Mouse (Mus musculus) ES-E14 (cell line): ENCODE measurements around the gene Rictor. TPM values are rescaled to one million over a fixed set of nuclear protein-coding genes. Genes with fewer than 3 reads are reported as not detected.

Source experiments
- DNase-seq: peaks from one replicate; pipeline ENCODE4 v3.0.0-alpha.2; 2013; ENCODE audit warnings: low read depth, low spot score
- H3K27ac ChIP-seq: 2 replicates; pipeline ENCODE4 v1.5.1; 2012; ENCODE audit warnings: low read depth, mild to moderate bottlenecking, low read length, moderate library complexity, mixed read lengths; ENCODE audit not compliant: poor library complexity, insufficient read depth, severe bottlenecking
- H3K36me3 ChIP-seq: 2 replicates; pipeline ENCODE4 v1.6.1; 2012; ENCODE audit warnings: mild to moderate bottlenecking, low read length, moderate library complexity, mixed read lengths; ENCODE audit not compliant: control insufficient read depth, poor library complexity, insufficient read depth, severe bottlenecking
- H3K4me1 ChIP-seq, 2 experiments: fragments of 150-350 bp in 1 of 2; sonication (generic) in 1 of 2; 2 replicates each; pipeline ENCODE4 v1.6.1; 2012; ENCODE audit warnings: low read length in 2 of 2, mild to moderate bottlenecking in 1 of 2, mixed read lengths in 1 of 2; ENCODE audit not compliant: control insufficient read depth in 2 of 2, insufficient read depth in 2 of 2, poor library complexity in 1 of 2
- H3K4me3 ChIP-seq, 2 experiments: fragments of 150-350 bp in 1 of 2; sonication (generic) in 1 of 2; 2 replicates each; pipeline ENCODE4 v1.5.1; 2012; ENCODE audit warnings: low read length in 2 of 2, low read depth in 1 of 2, mild to moderate bottlenecking in 1 of 2, mixed read lengths in 1 of 2; ENCODE audit not compliant: insufficient read depth in 1 of 2, poor library complexity in 1 of 2, severe bottlenecking in 1 of 2
- H3K9ac ChIP-seq: 2 replicates; pipeline ENCODE4 v1.6.1; 2012; ENCODE audit warnings: low read depth, mild to moderate bottlenecking, low read length, mixed read lengths; ENCODE audit not compliant: poor library complexity, insufficient read depth, severe bottlenecking
- H3K9me3 ChIP-seq: fragments of 150-350 bp; sonication (generic); 2 replicates; pipeline ENCODE4 v1.6.1; 2012; ENCODE audit warnings: low read depth, mild to moderate bottlenecking, low read length; ENCODE audit not compliant: control insufficient read depth, insufficient read depth
- CHD2 ChIP-seq: IDR thresholded peaks from 2 replicates; pipeline ENCODE4 v1.6.1; 2014; ENCODE audit warnings: mild to moderate bottlenecking, low read depth, low read length, inconsistent platforms
- HCFC1 ChIP-seq: IDR thresholded peaks from 2 replicates; pipeline ENCODE4 v1.6.1; 2012; ENCODE audit warnings: low read length, inconsistent platforms, borderline replicate concordance; ENCODE audit not compliant: insufficient read depth
- MAFK ChIP-seq: IDR thresholded peaks from 2 replicates; pipeline ENCODE4 v1.6.1; 2014; ENCODE audit warnings: mild to moderate bottlenecking, low read depth, low read length, inconsistent platforms; ENCODE audit not compliant: insufficient read depth
- ZC3H11A ChIP-seq: IDR thresholded peaks from 2 replicates; pipeline ENCODE4 v1.6.1; 2012; ENCODE audit warnings: low read depth, mild to moderate bottlenecking, inconsistent platforms, low read length, borderline replicate concordance
- ZNF384 ChIP-seq: IDR thresholded peaks from 2 replicates; pipeline ENCODE4 v1.6.1; 2012; ENCODE audit warnings: low read depth, low read length, inconsistent platforms
- in situ Hi-C, 2 experiments: fragments of 600-800 bp; cut with MboI; formaldehyde crosslinking; loops; one replicate each; pipeline ENCODE4 v1.15.1; 2025; ENCODE audit warnings: low sequenced_read_pairs in 2 of 2, inconsistent platforms in 1 of 2; ENCODE audit not compliant: unreplicated experiment in 2 of 2
- total RNA-seq: library from RNA; depleted of rRNA; stranded (reverse); fragments of 300-350 nt; gene quantifications from 2 replicates; pipeline ENCODE4 v1.2.3, GENCODE M21; 2012

The Rictor gene
- total RNA-seq, 1 experiment = 29.5 TPM

GRCm38 (mm10) chr15:6708526-6709441, 605 bp downstream of the Rictor start:
- no peak for DNase-seq
- Histone ChIP-seq H3K9ac (peak overlapping the region; percentile 100), H3K4me1 (peaks cover 1 to 3% of the 10 kb centered on the region in 2 experiments; a peak in 1 of 4 replicates), H3K36me3 (no peaks in the 10 kb centered on the region), H3K9me3 (no peaks in the 10 kb centered on the region), H3K4me3 (peak overlapping the region; percentile 90 to 99), H3K27ac (peak overlapping the region; percentile 76)
- TF ChIP-seq ZC3H11A (no peak), ZNF384 (no peak), HCFC1 (no peak), MAFK (no peak), CHD2 (no peak)
- in situ Hi-C loops = no loop called here

- no peaks in the 10 kb centered on the region for H3K9me3 ChIP-seq
- in situ Hi-C loops = no loop called here
- peaks cover 2 to 3% of the 10 kb centered on the region in 2 experiments; a peak in 2 of 4 replicates for H3K4me1 ChIP-seq
- H3K27ac ChIP-seq = no peak overlapping the region
- TF ChIP-seq HCFC1 (no peak), ZC3H11A (no peak), MAFK (no peak)
- DNase-seq = no peak
- H3K9ac ChIP-seq = peak overlapping the region; percentile 100; the same call in 1 of the 2 replicates
- no peaks in the 10 kb centered on the region for H3K36me3 ChIP-seq
- H3K4me3 ChIP-seq = peak overlapping the region; percentile 79 to 99
Measured at GRCm38 (mm10) chr15:6709618-6710017, 1.4 kb downstream of the Rictor start.

- H3K4me3 ChIP-seq = no peak overlapping the region
- H3K9ac ChIP-seq = no peak overlapping the region
- H3K36me3 ChIP-seq = no peaks in the 10 kb centered on the region
- peaks cover 3 to 5% of the 10 kb centered on the region in 2 experiments; a peak in 2 of 4 replicates for H3K4me1 ChIP-seq
- in situ Hi-C loops = no loop called here
- no peaks in the 10 kb centered on the region for H3K9me3 ChIP-seq
- no peak for DNase-seq
- H3K27ac ChIP-seq = no peak overlapping the region
- TF ChIP-seq ZNF384 = no peak
- no peak for TF ChIP-seq ZC3H11A
Measured at GRCm38 (mm10) chr15:6710341-6710740, 2.2 kb downstream of the Rictor start.

- Histone ChIP-seq H3K36me3 (no peaks in the 10 kb centered on the region), H3K4me1 (peaks cover 3 to 5% of the 10 kb centered on the region in 2 experiments; a peak in 2 of 4 replicates), H3K4me3 (no peak overlapping the region), H3K27ac (no peak overlapping the region), H3K9ac (no peak overlapping the region), H3K9me3 (no peaks in the 10 kb centered on the region)
- DNase-seq = no peak
- TF ChIP-seq CHD2 = no peak
- no peak for TF ChIP-seq ZNF384
- TF ChIP-seq ZC3H11A = no peak
- no peak for TF ChIP-seq HCFC1
- no peak for TF ChIP-seq MAFK
- in situ Hi-C loops = no loop called here
Measured at GRCm38 (mm10) chr15:6711226-6711625, 3.0 kb downstream of the Rictor start.
